Mouse (Mus musculus) heart, adult 8-10 months (tissue): ENCODE measurements around the gene Prune2. TPM values are rescaled to one million over a fixed set of nuclear protein-coding genes. Genes with fewer than 3 reads are reported as not detected.

Experiments used
- DNase-seq: peaks from one replicate; pipeline ENCODE4 v3.0.0; 2022; ENCODE audit warnings: low spot score
- total RNA-seq, 4 experiments: library from RNA; stranded (reverse); gene quantifications; 2 replicates each; pipeline ENCODE4 v1.2.4; 2022

Prune2 gene
- total RNA-seq, 4 experiments from 2014 or later, result 75.4 to 98.4 (median 87.2) TPM

DNA sequence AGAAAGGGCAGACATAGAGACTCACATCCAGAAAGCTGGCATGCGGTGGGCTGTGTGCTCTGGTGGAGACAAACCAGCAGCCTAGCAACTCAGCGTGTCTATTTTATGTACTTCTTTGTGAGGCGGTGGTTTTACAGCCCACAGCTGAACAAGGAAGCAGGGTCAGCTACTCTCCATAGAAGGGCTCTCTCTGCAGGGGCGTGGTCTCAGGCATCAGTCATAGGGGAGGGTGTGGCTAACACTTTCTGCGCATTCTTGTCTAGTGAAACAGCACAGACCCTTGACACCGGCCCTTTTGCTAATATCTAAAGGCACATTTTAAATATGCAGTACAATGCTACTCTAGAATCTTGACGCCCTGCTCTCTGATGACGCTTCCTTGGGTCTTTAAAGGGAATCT is 300.5 kb downstream of the Prune2 start:
- DNase-seq, result no peak

DNA sequence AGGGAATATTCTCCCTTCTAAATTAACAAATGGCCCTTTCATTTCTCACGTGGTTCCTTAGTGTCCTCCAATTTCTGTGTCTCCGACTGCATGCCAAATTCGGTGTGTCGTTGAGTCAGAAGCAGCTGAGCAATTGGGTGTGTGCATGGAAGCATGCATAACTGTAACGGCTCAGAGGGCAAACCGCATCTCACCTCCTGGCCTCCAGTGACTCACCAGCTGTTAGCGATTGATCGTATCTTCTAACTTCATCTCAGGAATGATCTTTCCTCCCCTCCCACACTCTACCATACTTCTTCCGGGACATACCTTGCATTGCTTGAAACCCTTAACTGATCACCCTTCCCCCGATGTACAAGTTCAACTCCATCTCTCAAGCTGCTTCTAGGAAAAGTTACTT is 300.9 kb downstream of the Prune2 start:
- no peak for DNase-seq

DNA sequence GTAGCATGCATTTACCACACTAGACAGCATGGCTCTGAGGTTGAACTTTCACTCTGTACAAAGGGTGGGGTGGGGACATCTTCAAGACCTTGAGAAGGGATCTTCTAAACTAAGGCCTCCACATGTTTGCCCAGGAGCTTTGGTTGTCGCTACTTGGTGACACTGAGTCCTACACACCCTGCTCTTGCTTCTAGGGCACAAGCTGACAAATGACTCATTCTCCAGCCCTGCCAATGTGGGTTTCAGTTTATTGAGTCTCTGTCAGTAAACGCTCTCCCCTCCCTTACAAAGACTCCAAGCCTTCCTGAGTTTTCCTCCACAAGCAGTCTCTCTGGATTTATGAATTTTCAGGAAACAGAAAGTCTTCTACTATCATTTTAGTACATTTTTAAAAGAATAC is 307.3 kb downstream of the Prune2 start:
- no peak for DNase-seq

DNA sequence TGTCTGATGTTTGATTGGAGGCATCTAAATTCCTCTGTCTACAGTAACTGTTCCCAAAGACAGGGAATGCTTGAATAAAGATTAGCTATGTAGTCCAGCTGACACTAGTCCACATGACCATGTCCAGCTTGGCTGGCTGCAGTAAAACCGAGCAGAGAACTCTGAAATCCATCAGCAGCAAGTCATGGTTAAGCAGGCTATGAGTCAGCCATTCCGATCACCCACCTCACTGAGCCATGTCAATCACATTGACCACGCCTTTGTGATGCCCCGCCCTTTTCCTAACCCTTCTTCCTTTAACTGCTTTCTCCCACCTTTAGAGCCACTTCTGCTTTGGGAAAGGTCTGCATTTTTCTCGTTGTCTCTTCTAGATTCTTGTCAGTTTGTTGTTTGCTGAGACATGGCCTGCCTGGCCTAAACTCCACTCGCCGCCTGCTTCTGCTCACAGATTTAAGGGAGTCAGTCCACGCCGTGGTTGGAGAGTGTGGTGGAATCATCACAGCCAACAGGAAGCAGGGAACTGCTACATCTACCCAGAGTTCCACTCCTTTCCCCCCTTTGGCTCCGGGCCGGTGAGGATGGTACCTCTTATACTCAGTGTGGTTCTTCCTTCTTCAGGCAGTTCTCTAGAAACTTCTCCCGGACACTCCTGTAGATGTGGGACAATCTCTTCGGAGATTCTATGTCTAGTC is 307.9 kb downstream of the Prune2 start:
- no peak for DNase-seq

DNA sequence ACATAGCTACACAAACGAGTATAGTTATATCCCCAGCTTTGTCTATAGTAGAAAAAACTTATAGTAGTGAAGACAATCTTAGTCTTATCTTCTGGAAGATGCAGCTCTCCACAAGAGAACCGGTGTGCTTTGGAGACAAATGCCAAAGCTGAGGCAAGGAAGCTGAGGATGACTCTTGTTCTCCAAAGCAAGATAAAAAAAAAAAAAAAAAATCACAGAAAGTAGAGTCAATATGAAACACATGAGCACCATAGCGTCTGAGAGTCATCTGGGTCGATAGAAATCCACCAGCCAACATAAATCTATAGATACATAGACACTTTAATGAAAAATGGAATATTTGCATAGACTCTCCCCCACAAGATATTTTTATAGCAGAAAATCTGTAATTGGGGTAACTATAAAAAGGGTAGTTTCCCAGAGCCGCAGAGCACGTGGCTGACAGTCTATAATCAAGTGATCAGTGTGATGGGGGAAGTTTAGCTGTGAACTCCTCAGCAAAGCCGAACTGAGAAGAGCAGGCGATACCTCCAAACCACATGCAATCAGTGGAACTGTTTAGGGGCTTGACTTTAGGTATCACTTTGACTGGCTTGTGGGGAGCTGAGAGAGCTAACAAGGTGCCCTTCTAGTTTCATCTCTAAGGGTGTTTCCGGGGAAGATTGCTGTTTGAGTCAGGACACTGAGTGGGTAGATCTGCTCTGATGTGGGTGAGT is 308.7 kb downstream of the Prune2 start:
- DNase-seq, result no peak

DNA sequence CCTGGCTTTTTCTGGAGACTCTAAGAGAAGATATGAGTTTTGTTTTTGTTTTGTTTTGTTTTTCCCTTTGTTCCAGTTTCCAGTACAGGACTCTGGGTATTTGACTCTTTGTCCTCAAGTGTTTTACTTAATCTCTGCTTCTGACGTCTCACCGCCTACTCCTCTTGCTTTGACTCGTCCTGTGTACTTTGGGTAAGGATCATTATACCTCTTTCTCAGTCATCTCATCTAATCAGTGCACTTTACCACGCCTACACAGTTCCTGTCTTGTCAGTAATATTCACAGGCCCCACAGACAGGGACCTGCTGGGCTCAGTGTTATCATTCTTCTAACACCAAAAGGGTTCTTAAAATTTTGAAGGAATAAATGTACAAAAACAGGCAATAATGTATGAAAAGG is 312.8 kb downstream of the Prune2 start:
- DNase-seq, result no peak

DNA sequence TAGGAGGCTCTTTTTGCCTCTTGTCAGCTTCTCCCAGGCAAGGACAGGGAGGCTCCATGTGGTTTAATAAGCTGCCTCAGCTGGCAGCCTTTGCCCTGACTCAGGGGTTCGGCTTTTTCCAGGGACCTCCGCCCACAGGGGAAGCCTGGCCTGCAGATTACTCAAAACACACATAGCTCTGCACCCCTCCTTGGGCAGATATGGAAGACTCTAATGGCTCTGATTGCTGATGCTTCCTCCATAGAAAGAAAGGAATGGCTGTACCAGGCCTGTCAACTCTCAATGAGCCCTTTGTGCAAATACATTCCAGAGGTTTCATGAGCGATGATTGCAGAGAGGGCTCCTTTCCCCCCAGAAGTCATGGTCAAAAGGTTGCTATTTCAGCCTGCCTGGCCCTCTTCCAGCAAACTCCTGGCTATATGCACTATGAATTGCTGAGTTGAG is 315.3 kb downstream of the Prune2 start:
- no peak for DNase-seq

DNA sequence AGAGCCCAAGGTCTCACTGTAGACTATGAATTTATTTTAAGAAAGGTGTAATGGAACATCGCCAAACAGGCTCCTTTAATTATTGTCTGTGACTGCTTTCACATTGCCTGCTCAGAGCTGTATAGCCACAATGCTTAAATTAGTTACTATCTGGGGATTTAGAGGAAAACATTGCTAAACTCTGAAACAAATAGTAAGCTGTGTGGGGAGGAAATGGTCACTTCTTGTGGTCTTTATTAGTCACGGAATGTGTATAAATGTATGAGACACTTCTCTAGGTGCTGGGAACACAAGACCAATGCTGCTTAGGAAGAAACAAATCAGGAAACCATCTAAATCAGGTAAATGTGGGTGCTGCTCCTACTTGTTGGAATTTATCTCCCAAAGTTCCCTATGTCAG is 317.1 kb downstream of the Prune2 start:
- DNase-seq, result no peak

Other genes with a start within 250 kb of the Prune2 start
- gene Vps13a, start 175.2 kb upstream of the Prune2 start, total RNA-seq, result 10 to 100 TPM; 30.8 to 42.7 (median 40.3) TPM
- not detected for gene Foxb2, start 82.3 kb upstream of the Prune2 start, total RNA-seq